Mouse (Mus musculus) ES-E14 (cell line): ENCODE results near the gene Gm3468. TPM values are rescaled to one million over a fixed set of nuclear protein-coding genes. Genes with fewer than 3 reads are reported as not detected.
"Not testable (repeated sequence)": the region's sequence is repeated elsewhere in the genome, so short reads cannot be mapped to it uniquely, and the experiment has no call there.

Experiments
- DNase-seq: peaks from one replicate; pipeline ENCODE4 v3.0.0-alpha.2; 2013; ENCODE audit warnings: low read depth, low spot score
- H3K27ac ChIP-seq: 2 replicates; pipeline ENCODE4 v1.5.1; 2012; ENCODE audit warnings: low read depth, mild to moderate bottlenecking, low read length, moderate library complexity, mixed read lengths; ENCODE audit not compliant: poor library complexity, insufficient read depth, severe bottlenecking
- H3K36me3 ChIP-seq: 2 replicates; pipeline ENCODE4 v1.6.1; 2012; ENCODE audit warnings: mild to moderate bottlenecking, low read length, moderate library complexity, mixed read lengths; ENCODE audit not compliant: control insufficient read depth, poor library complexity, insufficient read depth, severe bottlenecking
- H3K4me1 ChIP-seq, 2 experiments: fragments of 150-350 bp in 1 of 2; sonication (generic) in 1 of 2; 2 replicates each; pipeline ENCODE4 v1.6.1; 2012; ENCODE audit warnings: low read length in 2 of 2, mild to moderate bottlenecking in 1 of 2, mixed read lengths in 1 of 2; ENCODE audit not compliant: control insufficient read depth in 2 of 2, insufficient read depth in 2 of 2, poor library complexity in 1 of 2
- H3K4me3 ChIP-seq, 2 experiments: fragments of 150-350 bp in 1 of 2; sonication (generic) in 1 of 2; 2 replicates each; pipeline ENCODE4 v1.5.1; 2012; ENCODE audit warnings: low read length in 2 of 2, low read depth in 1 of 2, mild to moderate bottlenecking in 1 of 2, mixed read lengths in 1 of 2; ENCODE audit not compliant: insufficient read depth in 1 of 2, poor library complexity in 1 of 2, severe bottlenecking in 1 of 2
- H3K9ac ChIP-seq: 2 replicates; pipeline ENCODE4 v1.6.1; 2012; ENCODE audit warnings: low read depth, mild to moderate bottlenecking, low read length, mixed read lengths; ENCODE audit not compliant: poor library complexity, insufficient read depth, severe bottlenecking
- H3K9me3 ChIP-seq: fragments of 150-350 bp; sonication (generic); 2 replicates; pipeline ENCODE4 v1.6.1; 2012; ENCODE audit warnings: low read depth, mild to moderate bottlenecking, low read length; ENCODE audit not compliant: control insufficient read depth, insufficient read depth
- in situ Hi-C, 2 experiments: fragments of 600-800 bp; cut with MboI; formaldehyde crosslinking; loops; one replicate each; pipeline ENCODE4 v1.15.1; 2025; ENCODE audit warnings: low sequenced_read_pairs in 2 of 2, inconsistent platforms in 1 of 2; ENCODE audit not compliant: unreplicated experiment in 2 of 2
- total RNA-seq: library from RNA; depleted of rRNA; stranded (reverse); fragments of 300-350 nt; gene quantifications from 2 replicates; pipeline ENCODE4 v1.2.3, GENCODE M21; 2012; rRNA removed

Gm3468 gene
- 0.09 TPM in 1 of 2 replicates, not detected in the other for total RNA-seq

DNA sequence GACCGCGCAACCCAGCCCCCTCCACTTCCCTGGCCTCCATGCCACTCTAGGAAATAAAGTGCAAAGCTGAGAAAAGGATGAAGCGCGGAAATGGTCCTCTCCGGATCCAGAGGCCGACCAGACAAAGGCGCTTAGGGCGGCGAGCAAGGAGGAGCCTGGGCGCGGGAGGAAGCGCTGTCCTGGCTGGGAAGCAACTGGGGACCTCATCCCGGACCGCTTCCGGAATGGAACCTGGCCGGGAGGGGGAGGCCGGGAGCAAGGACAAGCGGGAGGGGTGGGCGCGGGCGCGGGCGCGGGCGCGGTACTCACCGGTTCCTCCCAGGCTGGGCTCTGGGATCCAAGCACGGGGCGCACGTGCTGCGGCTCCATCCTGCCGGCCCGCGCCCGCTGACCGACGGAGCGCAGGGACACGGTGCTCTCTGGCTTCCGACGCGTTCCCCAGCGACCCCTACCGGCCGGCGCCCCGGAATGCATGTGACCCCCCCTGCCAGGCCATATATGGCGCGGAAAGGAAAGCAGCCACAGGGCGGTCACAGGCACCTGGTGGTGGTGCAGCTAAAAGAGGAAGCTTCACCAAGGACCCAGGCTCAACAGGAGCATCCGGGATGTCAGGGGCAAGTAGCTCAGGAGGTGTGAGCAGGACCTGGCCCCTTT lies at the start of gene Gm3468:
Gene Gm3468 (minus strand): TSS at position 394 of the 654 bp plus-strand sequence.
- H3K4me1 ChIP-seq, H3K36me3 ChIP-seq, in situ Hi-C loops, H3K9ac ChIP-seq, H3K27ac ChIP-seq, H3K9me3 ChIP-seq, DNase-seq: not testable (repeated sequence)
- H3K4me3 ChIP-seq = 0 out of 4 replicates have a peak within 1 kb of the TSS, but pooled peaks of 1 of the 2 experiments have one; percentile 46

DNA sequence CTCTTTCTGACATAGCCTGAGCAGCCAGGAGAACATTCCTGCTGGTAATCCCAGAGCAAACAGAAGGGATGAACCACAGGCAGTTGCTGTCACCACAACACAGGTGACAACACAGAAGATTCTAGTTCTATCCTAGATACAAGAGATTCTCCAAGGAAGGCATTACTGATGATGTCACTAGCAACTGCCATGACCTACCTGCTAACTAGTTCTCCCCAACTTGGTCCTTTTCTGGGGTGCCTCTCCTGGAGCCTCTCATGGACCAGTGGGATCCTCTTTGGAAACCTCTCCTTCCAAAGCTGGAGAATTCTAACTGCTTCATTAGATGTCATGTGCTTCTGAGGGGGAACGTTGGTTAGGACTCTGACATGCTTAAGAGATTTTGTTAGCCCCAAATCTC lies 17.2 kb upstream of the Gm3468 start, which contains the start of gene Gm3476:
Gene Gm3476 (minus strand): TSS at position 101 of the 400 bp plus-strand sequence.
- DNase-seq, in situ Hi-C loops, H3K36me3 ChIP-seq, H3K4me1 ChIP-seq, H3K9ac ChIP-seq, H3K27ac ChIP-seq, H3K9me3 ChIP-seq, H3K4me3 ChIP-seq: not testable (repeated sequence)

DNA sequence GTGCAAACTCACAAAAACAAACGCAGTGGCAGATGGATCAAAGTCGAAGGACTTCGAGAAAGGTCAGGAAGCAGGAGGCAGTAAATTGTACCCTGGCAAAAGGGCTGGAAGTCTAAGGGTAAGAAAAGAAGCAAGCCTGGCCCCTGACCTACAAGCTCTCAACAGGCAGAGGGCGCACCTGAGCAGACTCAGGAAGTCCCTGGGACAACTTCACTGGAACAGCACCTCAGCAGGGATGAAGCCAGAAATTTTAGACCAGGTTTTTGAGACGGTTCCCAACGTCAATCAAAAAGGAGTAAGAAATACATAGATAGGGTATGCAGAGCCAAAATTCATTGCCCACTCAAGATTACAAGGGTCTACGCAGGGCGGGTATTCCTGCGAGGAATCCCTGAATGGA lies 965 bp downstream of the Gm3468 start:
- in situ Hi-C loops, H3K36me3 ChIP-seq, DNase-seq, H3K9ac ChIP-seq, H3K4me1 ChIP-seq, H3K9me3 ChIP-seq, H3K27ac ChIP-seq: not testable (repeated sequence)
- H3K4me3 ChIP-seq = 0 out of 4 replicates have a peak overlapping the region, but pooled peaks of 1 of the 2 experiments have one; percentile 46

DNA sequence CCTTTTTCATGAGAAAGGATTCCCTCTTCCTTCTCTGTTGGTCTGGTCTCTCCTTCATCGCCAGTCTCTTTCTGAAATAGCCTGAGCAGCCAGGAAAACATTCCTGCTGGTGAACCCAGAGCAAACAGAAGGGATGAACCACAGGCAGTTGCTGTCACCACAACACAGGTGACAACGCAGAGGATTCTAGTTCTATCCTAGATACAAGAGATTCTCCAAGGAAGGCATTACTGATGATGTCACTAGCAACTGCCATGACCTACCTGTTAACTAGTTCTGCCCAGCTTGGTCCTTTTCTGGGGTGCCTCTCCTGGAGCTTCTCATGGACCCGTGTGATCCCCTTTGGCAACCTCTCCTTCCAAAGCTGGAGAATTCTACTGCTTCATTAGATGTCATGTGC lies 14.6 kb downstream of the Gm3468 start, which contains the start of gene Gm8206:
Gene Gm8206 (minus strand): TSS at position 101 of the 400 bp plus-strand sequence.
- in situ Hi-C loops, H3K9ac ChIP-seq, H3K27ac ChIP-seq, H3K4me1 ChIP-seq, H3K9me3 ChIP-seq, H3K36me3 ChIP-seq, H3K4me3 ChIP-seq, DNase-seq: not testable (repeated sequence)

DNA sequence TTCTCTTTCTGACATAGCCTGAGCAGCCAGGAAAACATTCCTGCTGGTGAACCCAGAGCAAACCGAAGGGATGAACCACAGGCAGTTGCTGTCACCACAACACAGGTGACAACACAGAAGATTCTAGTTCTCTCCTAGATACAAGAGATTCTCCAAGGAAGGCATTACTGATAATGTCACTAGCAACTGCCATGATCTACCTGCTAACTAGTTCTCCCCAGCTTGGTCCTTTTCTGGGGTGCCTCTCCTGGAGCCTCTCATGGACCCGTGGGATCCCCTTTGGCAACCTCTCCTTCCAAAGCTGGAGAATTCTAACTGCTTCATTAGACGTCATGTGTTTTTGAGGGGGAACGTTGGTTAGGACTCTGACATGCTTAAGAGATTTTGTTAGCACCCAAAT lies 50.3 kb downstream of the Gm3468 start, which contains the start of gene Gm6337:
Gene Gm6337 (minus strand): TSS at position 101 of the 400 bp plus-strand sequence.
- H3K9ac ChIP-seq, H3K36me3 ChIP-seq, DNase-seq, in situ Hi-C loops, H3K4me1 ChIP-seq, H3K27ac ChIP-seq, H3K4me3 ChIP-seq, H3K9me3 ChIP-seq: not testable (repeated sequence)

Other genes starting within 250 kb of the Gm3468 start
- gene Gm8237, start 228.3 kb downstream of the Gm3468 start, total RNA-seq = 0.13 TPM in 1 of 2 replicates, not detected in the other
- gene Gm3248, start 146.9 kb downstream of the Gm3468 start, total RNA-seq = 0.37 and 0.40 TPM in 2 replicates
- gene Gm3453, start 129.5 kb downstream of the Gm3468 start, total RNA-seq = 0.95 and 0.98 TPM in 2 replicates
- 0.32 TPM in 1 of 2 replicates, not detected in the other for gene Gm6337, start 50.4 kb downstream of the Gm3468 start, total RNA-seq
- gene Gm8206, start 14.7 kb downstream of the Gm3468 start, total RNA-seq = 1.3 and 1.7 TPM in 2 replicates
- gene Gm3476, start 17.1 kb upstream of the Gm3468 start, total RNA-seq = not detected in 2 replicates
- not detected in 2 replicates for gene Gm21560, start 110.6 kb upstream of the Gm3468 start, total RNA-seq
- 5.8 and 7.3 TPM in 2 replicates for gene Gm3411, start 178.6 kb upstream of the Gm3468 start, total RNA-seq
- 0.13 and 0.21 TPM in 2 replicates for gene Gm21103, start 196.2 kb upstream of the Gm3468 start, total RNA-seq
- not detected in 2 replicates for gene Gm3618, start 235.0 kb upstream of the Gm3468 start, total RNA-seq